Mouse (Mus musculus) lung, embryonic 14.5 days (tissue): ENCODE measurements around the gene Lyg1. TPM values are rescaled to one million over a fixed set of nuclear protein-coding genes. Genes with fewer than 3 reads are reported as not detected.
"Not testable (repeated sequence)": the region's sequence is repeated elsewhere in the genome, so short reads cannot be mapped to it uniquely, and the experiment has no call there.

Source experiments
- ATAC-seq: fragments of 200-750 bp; cut with Nextera tagmentation; 2 replicates; pipeline ENCODE4 v1.8.0; 2017; ENCODE audit warnings: mild to moderate bottlenecking, moderate TSS enrichment, moderate library complexity; ENCODE audit not compliant: insufficient read depth
- DNase-seq: peaks from one replicate; pipeline ENCODE4 v3.0.0-alpha.2; 2015
- H3K27ac ChIP-seq: fragments of 300-500 bp; sonication (generic); 2 replicates; pipeline ENCODE4 v1.5.1; 2014; ENCODE audit warnings: low read depth, mild to moderate bottlenecking, moderate library complexity
- H3K27me3 ChIP-seq: fragments of 300-500 bp; sonication (generic); 2 replicates; pipeline ENCODE4 v1.6.1; 2014; ENCODE audit warnings: low read length, control low read depth; ENCODE audit not compliant: insufficient read depth
- H3K36me3 ChIP-seq: fragments of 300-500 bp; sonication (generic); 2 replicates; pipeline ENCODE4 v1.6.1; 2014; ENCODE audit warnings: control low read depth; ENCODE audit not compliant: insufficient read depth
- H3K4me1 ChIP-seq: fragments of 300-500 bp; sonication (generic); 2 replicates; pipeline ENCODE4 v1.6.1; 2014; ENCODE audit warnings: antibody characterized with exemption, control low read depth; ENCODE audit not compliant: insufficient read depth
- H3K4me2 ChIP-seq: fragments of 300-500 bp; sonication (generic); 2 replicates; pipeline ENCODE4 v1.6.1; 2014; ENCODE audit warnings: mild to moderate bottlenecking
- H3K4me3 ChIP-seq: fragments of 300-500 bp; sonication (generic); 2 replicates; pipeline ENCODE4 v1.5.1; 2014; ENCODE audit warnings: low read depth, low read length
- H3K9ac ChIP-seq: fragments of 300-500 bp; sonication (generic); 2 replicates; pipeline ENCODE4 v1.6.1; 2014
- H3K9me3 ChIP-seq: fragments of 300-500 bp; sonication (generic); 2 replicates; pipeline ENCODE4 v1.6.1; 2016; ENCODE audit warnings: low read depth, low read length, control low read depth
- CTCF ChIP-seq: IDR thresholded peaks from 2 replicates; pipeline ENCODE4 v1.5.1; 2016; ENCODE audit warnings: antibody characterized with exemption, low read depth
- WGBS: fragments of 180-500 bp; shearing (Covaris S2); extraction: QIAGEN DNeasy Blood & Tissue Kit; methylation state at CpG from one replicate; pipeline ENCODE4 v1.1.7; 2014; 5-methylcytosine and 5-hydroxymethylcytosine counted together
- polyA plus RNA-seq: library from polyadenylated mRNA; unstranded; fragments of >200 nt; fragmentation: Nextera tagmentation; extraction: Ambion mirVana; gene quantifications from 2 replicates; pipeline ENCODE4 v1.2.1, GENCODE M21; 2014

Gene Lyg1
- polyA plus RNA-seq, 1 experiment from 2014 or later: not detected

DNA sequence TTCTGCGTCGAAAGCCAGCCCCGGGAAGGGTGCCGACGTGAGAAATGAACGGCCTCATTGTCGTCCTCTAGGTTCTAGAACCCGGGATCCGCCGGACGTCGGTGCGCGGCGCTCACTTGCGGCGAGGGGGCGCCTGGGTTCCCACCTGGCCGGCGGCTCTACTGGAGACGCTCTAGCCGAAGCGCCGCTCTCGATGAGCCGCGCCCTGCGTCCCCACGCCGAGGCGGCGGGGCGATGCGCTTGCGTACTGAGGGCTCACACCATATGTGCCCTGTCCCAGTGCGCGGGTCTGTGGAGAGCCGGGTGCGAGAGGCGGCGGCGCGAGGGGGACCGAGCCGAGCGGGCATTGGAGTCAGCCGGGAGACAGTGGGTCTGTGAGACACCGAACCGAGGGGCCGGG, 40.3 kb upstream of the Lyg1 start, which contains the start of the genes Txndc9 and Eif5b:
Gene Txndc9 (minus strand): TSS at position 27 of the 400 bp plus-strand sequence.
Gene Eif5b (plus strand): TSS at position 144 of the 400 bp plus-strand sequence.
- peak; percentile 49 for TF ChIP-seq CTCF
- Histone ChIP-seq H3K4me2 (peak within 1 kb of the TSS; percentile 94), H3K4me1 (peaks cover 5% of the 10 kb centered on the region), H3K9ac (peak within 1 kb of the TSS; percentile 92), H3K9me3 (no peaks in the 10 kb centered on the region), H3K36me3 (peaks cover 24% of the 10 kb centered on the region), H3K27me3 (no peaks in the 10 kb centered on the region), H3K27ac (peak within 1 kb of the TSS; percentile 92), H3K4me3 (peak within 1 kb of the TSS; percentile 94)
- DNase-seq (peak; percentile 98), ATAC-seq (peak; percentile 94)
- under 1% methylated on average over 50 of the region's 50 CpGs for WGBS

DNA sequence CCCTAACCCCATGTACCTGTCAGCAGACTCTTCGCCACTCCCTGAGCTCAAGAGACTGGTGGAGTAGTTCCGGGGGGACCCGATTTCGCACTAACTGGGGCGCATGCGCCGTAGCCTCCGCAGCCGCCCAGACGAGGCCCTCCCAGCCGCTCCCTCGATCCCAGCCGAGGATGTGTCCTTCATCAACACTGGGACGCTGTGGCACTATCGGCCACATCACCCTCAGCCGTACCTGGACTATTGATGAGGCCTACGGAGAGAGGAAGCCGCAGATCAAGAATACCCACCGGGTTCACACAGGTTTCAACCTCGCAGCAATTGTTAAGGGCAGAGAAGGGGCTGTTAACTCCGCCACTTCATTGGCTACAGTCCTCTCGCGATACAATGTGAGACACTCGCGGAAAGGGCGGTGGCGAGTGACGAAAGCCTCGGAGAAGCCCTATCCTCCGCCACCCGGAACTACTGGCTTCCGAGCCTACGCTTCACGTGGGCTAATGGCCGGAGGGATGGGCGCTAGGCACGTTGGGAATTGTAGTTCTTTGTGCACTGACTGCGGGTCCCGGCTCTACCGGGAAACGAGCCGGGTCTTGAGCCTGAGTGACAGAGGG, 39.4 kb upstream of the Lyg1 start:
- Histone ChIP-seq H3K4me1 (peaks cover 5% of the 10 kb centered on the region), H3K9ac (peak overlapping the region; percentile 92), H3K9me3 (no peaks in the 10 kb centered on the region), H3K27ac (peak overlapping the region; percentile 92), H3K4me3 (peak overlapping the region; percentile 94), H3K4me2 (peak overlapping the region; percentile 94), H3K36me3 (peaks cover 33% of the 10 kb centered on the region), H3K27me3 (no peaks in the 10 kb centered on the region)
- TF ChIP-seq CTCF: no peak
- under 1% methylated on average over 42 of the region's 42 CpGs for WGBS
- DNase-seq: peak; percentile 100
- peak; percentile 95 for ATAC-seq

DNA sequence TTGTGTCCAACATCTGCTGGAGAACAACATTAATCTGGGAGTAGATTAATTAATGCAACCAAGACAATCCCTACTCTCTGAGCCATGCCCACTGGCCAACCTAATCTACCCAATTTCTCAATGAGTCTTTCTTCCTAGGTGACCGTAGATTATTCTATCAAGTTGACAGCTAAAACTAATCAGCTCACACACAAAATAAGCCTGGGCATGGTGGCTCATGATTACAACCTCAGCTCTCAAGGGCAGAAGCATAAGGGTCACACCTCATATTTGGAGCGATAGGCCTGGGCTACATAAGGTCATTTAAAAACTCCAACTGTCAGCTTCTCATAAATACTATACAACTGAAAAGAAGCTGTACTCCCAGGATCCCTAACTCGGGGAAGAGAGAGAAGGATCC, 38.7 kb upstream of the Lyg1 start:
- no peaks in the 10 kb centered on the region for H3K9me3 ChIP-seq
- H3K36me3 ChIP-seq: peaks cover 41% of the 10 kb centered on the region
- ATAC-seq (no peak), DNase-seq (no peak)
- H3K27me3 ChIP-seq: no peaks in the 10 kb centered on the region
- peak overlapping the region; percentile 92 for H3K9ac ChIP-seq
- H3K4me2 ChIP-seq: peak overlapping the region; percentile 94
- peaks cover 5% of the 10 kb centered on the region for H3K4me1 ChIP-seq
- H3K4me3 ChIP-seq: peak overlapping the region; percentile 94
- WGBS: 43% methylated on average over 3 of the region's 3 CpGs
- peak overlapping the region; percentile 91; the same call in 1 of the 2 replicates for H3K27ac ChIP-seq
- TF ChIP-seq CTCF: no peak

DNA sequence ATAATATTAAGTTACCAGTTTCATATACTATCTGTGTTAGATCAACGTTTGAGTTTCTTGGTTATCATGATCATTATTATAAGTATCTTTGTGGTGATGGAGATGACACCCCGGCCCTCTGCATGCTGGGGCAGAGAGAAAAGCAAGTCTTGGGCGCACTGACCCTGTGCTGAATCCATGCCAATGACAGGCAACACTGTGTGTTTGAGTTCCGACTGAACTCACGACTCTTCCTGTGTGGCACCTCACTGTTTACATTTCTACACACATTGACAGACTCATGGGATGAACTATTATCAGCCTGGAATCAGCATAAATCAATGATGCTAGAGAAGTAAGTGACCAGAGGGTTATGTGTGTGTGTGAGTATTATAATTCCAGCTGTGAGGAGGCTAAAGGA, 30.3 kb upstream of the Lyg1 start:
- no peak for ATAC-seq
- H3K9me3 ChIP-seq: no peaks in the 10 kb centered on the region
- H3K36me3 ChIP-seq: peaks cover 70% of the 10 kb centered on the region
- no peaks in the 10 kb centered on the region for H3K4me1 ChIP-seq
- no peak for DNase-seq
- H3K27me3 ChIP-seq: no peaks in the 10 kb centered on the region
- no peak overlapping the region for H3K9ac ChIP-seq
- no peak for TF ChIP-seq CTCF
- H3K27ac ChIP-seq: no peak overlapping the region
- H3K4me3 ChIP-seq: no peak overlapping the region
- H3K4me2 ChIP-seq: no peak overlapping the region
- 66% methylated on average over 5 of the region's 5 CpGs for WGBS

DNA sequence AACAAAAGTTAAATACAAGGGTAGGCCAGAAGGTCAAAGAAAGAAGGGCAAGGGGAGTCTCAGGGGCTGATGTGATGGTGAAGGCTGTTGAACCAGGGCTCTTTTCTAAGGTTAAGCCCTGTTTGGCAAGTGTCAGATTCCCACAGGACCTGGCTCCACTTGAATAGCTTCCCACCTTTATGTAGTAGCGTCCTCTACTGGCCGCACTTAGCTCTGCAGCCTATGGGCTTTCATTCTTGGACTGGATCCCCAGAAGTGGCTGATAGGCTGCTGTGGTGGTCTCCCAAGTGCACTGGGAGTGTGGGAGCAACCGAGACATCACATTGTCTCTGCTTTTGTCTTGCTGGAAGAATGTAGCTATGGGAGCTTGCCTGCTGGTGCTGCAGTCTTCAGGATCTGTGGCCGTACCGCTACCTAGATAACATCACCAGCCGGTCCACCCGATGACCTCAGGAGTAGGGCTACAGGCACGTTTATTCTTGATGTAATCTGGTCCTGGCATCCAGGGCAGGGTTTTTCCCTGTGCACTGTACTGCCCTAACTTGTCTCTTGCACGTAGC, 28.3 kb upstream of the Lyg1 start:
- no peak overlapping the region for H3K9ac ChIP-seq
- no peak overlapping the region for H3K4me3 ChIP-seq
- ATAC-seq (peak; percentile 38; the same call in 1 of the 2 replicates), DNase-seq (peak; percentile 71)
- H3K4me2 ChIP-seq: no peak overlapping the region
- WGBS: 84% methylated on average over 9 of the region's 9 CpGs
- TF ChIP-seq CTCF: peak; percentile 82
- H3K9me3 ChIP-seq: no peaks in the 10 kb centered on the region
- no peaks in the 10 kb centered on the region for H3K4me1 ChIP-seq
- H3K27me3 ChIP-seq: no peaks in the 10 kb centered on the region
- no peak overlapping the region for H3K27ac ChIP-seq
- H3K36me3 ChIP-seq: peaks cover 50% of the 10 kb centered on the region

DNA sequence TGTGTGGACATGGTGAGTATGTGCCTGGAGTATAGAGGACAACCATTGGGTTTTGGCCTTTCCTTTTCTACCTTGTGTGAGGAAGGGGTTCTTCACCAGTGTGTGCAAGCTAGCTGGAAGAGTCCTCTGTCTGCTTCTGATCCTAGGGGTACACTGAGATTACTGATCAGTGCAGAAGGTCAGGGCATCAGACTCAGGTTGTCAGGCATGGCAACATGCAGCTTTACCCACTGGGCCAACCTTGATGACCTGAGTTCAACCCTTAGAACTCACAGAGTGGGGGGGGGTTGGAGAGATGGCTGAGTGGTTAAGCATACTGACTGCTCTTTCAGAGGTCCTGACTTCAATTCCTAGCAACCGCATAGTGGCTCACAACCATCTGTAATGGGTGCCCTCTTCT, 26.8 kb upstream of the Lyg1 start:
- H3K27me3 ChIP-seq: no peaks in the 10 kb centered on the region
- H3K4me1 ChIP-seq: no peaks in the 10 kb centered on the region
- no peak overlapping the region for H3K4me2 ChIP-seq
- H3K36me3 ChIP-seq: peaks cover 35% of the 10 kb centered on the region
- no peak overlapping the region for H3K9ac ChIP-seq
- TF ChIP-seq CTCF: no peak
- no peak overlapping the region for H3K4me3 ChIP-seq
- WGBS: 89% methylated on average over 1 of the region's 1 CpGs
- no peak overlapping the region for H3K27ac ChIP-seq
- no peak for DNase-seq
- no peaks in the 10 kb centered on the region for H3K9me3 ChIP-seq
- ATAC-seq: no peak

DNA sequence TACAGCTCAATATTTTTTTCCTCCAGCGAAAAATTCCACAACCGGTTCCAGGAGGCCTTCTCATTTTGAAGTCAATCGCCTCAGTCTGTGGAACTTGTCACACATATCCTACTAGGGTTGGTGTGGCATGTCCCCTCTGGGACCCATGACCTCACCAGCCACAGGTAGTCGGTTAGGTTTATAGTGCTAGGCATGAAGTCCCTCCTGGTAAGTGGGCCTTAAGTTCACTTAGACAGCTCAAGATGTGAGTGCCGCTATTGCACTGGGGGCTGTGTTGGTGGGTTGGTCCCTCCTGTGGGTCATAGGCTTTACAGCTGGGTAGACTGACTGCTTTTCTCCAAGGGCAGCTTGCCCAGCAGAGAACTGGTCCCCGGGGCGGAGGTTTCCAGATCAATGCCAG, 19.7 kb upstream of the Lyg1 start:
- TF ChIP-seq CTCF: no peak
- WGBS: 85% methylated on average over 7 of the region's 7 CpGs

DNA sequence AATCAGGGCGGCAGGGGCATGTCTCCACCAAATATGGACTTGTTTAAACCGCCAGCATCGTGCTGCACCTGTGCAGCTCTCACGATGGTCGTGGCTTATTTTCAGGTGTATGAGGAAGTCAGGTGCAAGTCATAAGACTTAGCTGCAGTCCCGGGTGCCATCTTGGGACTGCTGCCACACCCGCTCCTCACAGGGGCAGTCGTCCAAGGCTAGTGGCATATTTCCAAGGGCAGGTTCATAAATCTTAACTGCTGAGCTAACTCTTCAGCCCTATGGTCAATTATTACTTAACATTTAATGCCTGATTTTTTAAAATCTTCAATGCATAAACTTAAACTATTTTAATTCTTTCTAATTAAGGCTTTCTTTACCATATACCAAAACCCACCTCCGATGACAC, 19.1 kb upstream of the Lyg1 start:
- H3K4me2 ChIP-seq, H3K9me3 ChIP-seq, ATAC-seq, H3K4me1 ChIP-seq, H3K36me3 ChIP-seq, DNase-seq, H3K9ac ChIP-seq, H3K27ac ChIP-seq, H3K4me3 ChIP-seq, H3K27me3 ChIP-seq: not testable (repeated sequence)
- WGBS: 69% methylated on average over 9 of the region's 9 CpGs

More for the DNA sequence above, 19.7 kb upstream of the Lyg1 start:
- Histone ChIP-seq H3K4me3 (no peak overlapping the region), H3K4me1 (no peaks in the 10 kb centered on the region), H3K36me3 (no peaks in the 10 kb centered on the region), H3K4me2 (no peak overlapping the region), H3K9me3 (no peaks in the 10 kb centered on the region), H3K9ac (no peak overlapping the region), H3K27ac (no peak overlapping the region), H3K27me3 (no peaks in the 10 kb centered on the region)
- DNase-seq (no peak), ATAC-seq (no peak)
